Mouse (Mus musculus): ENCODE measurements around the gene Gm43738.

Gm43738 gene

DNA sequence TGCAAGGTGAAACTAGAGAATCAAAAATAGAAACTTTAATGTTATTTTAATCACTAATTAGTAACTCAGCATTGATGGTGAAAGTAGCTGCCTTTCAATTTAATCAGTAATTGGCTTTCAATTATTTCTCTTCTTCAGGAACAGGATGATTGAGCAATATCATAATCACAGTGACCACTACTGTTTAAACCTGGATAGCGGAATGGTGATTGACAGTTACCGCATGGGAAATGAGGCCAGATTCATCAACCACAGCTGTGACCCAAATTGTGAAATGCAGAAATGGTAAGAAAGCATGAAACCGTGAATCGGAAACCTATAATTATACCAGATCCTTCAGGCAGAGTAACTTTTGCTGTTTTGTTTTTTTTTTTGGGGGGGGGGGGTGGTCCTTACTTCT is 57.5 kb downstream of the Gm43738 start:
- no peak for DNase-seq (ENCODE audit: low read depth, low spot score)

Data from CD4-positive helper T cell, adult 2 months (primary cell).